Mouse (Mus musculus): ENCODE measurements around the gene Znrf3. TPM values are rescaled to one million over a fixed set of nuclear protein-coding genes. Genes with fewer than 3 reads are reported as not detected.

The Znrf3 gene
- polyA plus RNA-seq, 1 experiment from 2014 or later, result 10.7 TPM

DNA sequence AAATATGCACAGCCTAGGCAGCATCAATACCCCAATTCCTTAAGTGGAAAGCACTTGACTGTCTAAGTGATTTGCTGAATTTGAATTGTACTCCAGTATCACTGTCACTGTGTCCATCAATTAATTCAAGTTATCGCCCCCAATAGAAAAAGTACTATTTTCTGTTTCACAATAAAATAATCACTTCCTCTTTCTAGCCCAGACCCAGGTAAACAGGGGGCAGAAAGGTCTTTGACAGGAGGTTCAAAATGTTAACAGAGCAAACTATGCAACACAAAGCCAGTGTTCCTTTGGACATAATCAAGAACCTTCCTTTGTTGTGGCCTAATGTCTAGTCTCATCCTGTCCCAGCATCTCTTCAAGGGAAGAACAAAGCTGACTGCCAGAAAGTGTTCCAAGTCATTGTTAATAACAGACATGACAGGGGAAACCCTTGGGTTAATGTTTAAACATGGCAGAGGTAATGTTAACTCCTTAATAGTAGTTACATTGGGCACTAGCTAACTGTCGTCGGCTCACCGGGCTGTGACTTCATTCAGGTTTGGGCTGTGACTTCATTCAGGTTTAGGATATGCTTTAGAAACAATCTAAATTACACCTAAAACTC, 42.4 kb downstream of the Znrf3 start:
- no peaks in the 10 kb centered on the region for H3K27me3 ChIP-seq
- ChIA-PET CTCF (interaction anchor here (0.9 to 2.0 kb wide), 6 partner anchors 9 to 112 kb away, joined by 3 to 5 read pairs (median 4); no protein-coding TSS in a partner anchor), POLR2A (interaction anchor here (0.8 kb wide), 1 partner anchor 18 kb away, joined by 3 read pairs; no protein-coding TSS in a partner anchor)
- ATAC-seq (no peak), DNase-seq (ENCODE audit: low read depth, low spot score) (no peak)
- in situ Hi-C loops (cut with MboI; ENCODE audit: low pct_unique_long_range_greater_than_20kb), result no loop called here
- no peak for TF ChIP-seq CTCF (IDR thresholded peaks at IDR 0.05)

DNA sequence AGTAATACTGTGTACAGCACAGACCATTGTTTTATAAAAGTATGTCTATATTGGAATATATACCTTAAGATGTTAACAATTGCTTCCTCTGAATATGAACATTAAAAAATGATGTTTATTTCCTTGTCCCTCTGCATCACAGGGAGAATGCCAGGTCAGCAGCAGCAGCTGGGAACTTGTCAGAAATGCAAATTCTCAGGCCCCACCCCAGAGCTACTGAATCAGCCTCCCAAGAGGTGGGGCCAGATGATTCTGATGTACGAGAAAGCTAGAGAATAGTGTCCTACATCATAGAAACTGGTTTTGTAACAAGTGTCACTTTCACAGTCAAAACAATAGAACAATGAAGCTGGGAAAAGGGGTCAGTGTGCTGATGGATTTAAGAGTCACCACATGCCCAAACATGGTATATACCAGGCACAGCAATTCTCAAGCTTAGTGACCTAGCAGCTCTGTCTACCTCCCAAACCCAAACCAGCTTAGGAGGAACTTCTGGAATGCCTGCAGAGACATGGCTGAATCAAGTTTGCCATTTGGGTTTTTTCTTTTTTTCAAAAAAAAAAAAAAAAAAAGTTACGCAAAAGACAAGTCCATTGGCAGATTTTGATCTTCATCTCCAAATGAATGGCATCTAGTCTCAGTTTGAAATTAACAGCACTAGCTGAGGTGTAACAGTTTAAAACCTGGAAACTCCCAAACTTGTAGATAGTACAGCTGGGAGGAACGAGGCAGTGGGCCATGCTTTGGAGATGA, 46.2 kb downstream of the Znrf3 start:
- no peaks in the 10 kb centered on the region for H3K27me3 ChIP-seq
- ChIA-PET CTCF (interaction anchor here (1.2 to 1.4 kb wide), 3 partner anchors 9 to 217 kb away, joined by 3 to 5 read pairs (median 4); no protein-coding TSS in a partner anchor), POLR2A (interaction anchor here (0.5 to 0.6 kb wide), 2 partner anchors 54 to 120 kb away, joined by 3 to 4 read pairs; no protein-coding TSS in a partner anchor)
- TF ChIP-seq CTCF (IDR thresholded peaks at IDR 0.05), result no peak
- DNase-seq (ENCODE audit: low read depth, low spot score), result no peak
- in situ Hi-C loops (cut with MboI; ENCODE audit: low pct_unique_long_range_greater_than_20kb), result no loop called here
- ATAC-seq, result no peak

DNA sequence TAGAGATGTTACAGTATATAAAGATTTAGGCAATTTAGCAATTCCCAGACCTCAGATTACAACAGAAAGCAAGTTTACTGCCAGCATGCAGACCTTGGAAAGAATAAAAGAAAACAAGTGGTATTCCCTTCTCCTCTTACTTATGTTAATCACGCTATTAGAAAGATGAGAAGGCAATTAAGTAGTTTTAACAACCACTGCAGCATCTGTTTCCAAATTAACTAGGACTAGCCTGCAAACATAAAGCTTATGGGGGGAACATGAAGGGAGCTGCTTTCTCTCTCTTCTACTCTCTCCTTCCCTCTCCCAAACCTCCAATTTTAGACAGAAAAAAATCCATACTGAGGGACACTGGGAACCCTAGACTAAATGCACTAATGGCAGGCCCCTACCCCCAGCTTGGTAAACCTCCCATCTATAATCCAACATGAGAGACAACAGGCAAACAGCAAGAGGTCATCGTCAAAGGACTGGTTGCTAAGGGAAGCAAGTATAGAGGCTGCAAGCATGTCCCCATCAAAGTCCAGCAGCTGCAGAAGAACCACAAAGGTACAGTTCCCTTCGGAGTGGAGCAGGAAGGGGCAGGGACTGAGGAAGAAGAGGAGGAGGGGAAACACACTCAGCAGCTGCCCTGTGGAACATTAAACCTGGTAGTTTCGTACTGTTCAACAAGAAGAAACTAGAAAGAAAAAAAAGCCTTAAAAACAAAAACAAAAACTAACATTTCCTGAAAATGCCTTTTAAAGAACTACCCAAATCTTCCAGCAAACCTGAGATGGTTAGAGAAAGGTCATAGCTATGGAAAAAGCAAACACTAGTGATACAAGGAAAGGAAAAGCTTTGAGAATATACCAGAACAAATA, 53.4 kb downstream of the Znrf3 start:
- DNase-seq (ENCODE audit: low read depth, low spot score), result no peak
- ChIA-PET POLR2A (no interaction called here), CTCF (interaction anchor here (0.6 to 0.8 kb wide), 3 partner anchors 9 to 143 kb away, joined by 3 read pairs; no protein-coding TSS in a partner anchor)
- ATAC-seq, result no peak
- in situ Hi-C loops (cut with MboI; ENCODE audit: low pct_unique_long_range_greater_than_20kb), result no loop called here
- H3K27me3 ChIP-seq, result no peaks in the 10 kb centered on the region
- TF ChIP-seq CTCF (IDR thresholded peaks at IDR 0.05), result no peak

DNA sequence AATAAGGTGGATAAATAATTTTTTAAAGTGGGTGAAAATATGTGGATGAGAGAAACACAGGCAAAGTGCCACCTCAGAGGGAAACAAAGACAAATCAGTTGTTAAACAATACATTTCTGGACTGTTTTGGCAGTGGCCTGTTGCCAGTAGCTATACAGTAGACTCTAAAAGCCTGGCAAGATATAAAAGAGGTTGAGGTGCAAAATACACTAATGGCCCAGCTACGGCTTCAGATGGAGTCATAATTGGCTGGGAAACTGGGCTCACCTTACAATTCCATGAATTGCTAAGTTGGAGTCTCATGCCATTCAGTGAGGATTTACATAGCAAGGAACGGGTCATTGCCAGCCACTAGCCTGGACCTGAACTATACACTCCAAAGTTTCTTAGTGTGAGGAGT, 62.0 kb downstream of the Znrf3 start:
- DNase-seq (ENCODE audit: low read depth, low spot score) (no peak), ATAC-seq (no peak)
- POLR2A ChIA-PET, result no interaction called here
- CTCF ChIA-PET, result interaction anchor here (1.3 kb wide), 1 partner anchor 8 kb away, joined by 3 read pairs; no protein-coding TSS in a partner anchor
- H3K27me3 ChIP-seq, result no peaks in the 10 kb centered on the region
- in situ Hi-C loops (cut with MboI; ENCODE audit: low pct_unique_long_range_greater_than_20kb), result no loop called here
- no peak for TF ChIP-seq CTCF (IDR thresholded peaks at IDR 0.05)

DNA sequence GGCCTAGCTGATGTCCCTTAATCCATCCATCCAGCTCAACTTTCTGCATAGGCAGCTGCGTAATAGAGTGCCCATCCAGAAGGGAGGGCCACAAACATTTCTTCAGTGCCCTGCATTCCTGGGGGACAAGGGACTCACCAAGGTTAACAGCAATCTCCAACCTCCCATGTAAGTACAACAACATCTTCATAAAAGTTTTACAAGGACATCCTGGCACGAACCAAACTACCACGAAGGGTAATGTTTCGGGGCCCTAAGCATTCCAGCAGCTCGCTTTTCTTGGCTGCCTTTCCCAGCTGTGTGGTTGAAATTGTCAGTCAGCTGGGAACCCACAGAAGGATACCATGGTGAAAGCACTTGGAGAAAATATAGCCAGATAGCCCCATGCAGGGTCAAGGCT, 63.4 kb downstream of the Znrf3 start:
- ChIA-PET POLR2A (no interaction called here), CTCF (interaction anchor here (1.0 to 1.6 kb wide), 3 partner anchors 10 to 87 kb away, joined by 3 read pairs; no protein-coding TSS in a partner anchor)
- no peaks in the 10 kb centered on the region for H3K27me3 ChIP-seq
- no peak for TF ChIP-seq CTCF (IDR thresholded peaks at IDR 0.05)
- in situ Hi-C loops (cut with MboI; ENCODE audit: low pct_unique_long_range_greater_than_20kb), result no loop called here
- ATAC-seq, result peak; percentile 26
- no peak for DNase-seq (ENCODE audit: low read depth, low spot score)

DNA sequence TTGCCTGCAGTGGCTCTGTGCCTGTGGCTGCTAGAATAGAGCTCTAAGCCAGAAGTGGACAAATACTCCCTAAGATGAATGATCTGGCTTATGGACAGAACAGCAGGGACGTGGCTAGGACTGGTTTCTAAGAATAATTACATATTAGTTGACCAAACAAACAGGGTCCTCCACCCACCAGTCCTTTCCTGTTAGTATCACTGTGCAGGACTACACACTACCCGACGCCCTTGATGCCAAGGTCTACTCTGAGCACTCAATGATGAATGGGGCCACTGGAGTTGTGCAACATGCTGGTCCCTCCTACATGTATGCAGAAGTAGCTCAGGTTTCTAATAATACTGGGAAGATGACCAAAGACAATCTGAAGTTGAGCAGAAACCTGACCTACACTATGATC, 64.4 kb downstream of the Znrf3 start:
- DNase-seq (ENCODE audit: low read depth, low spot score) (no peak), ATAC-seq (no peak)
- in situ Hi-C loops (cut with MboI; ENCODE audit: low pct_unique_long_range_greater_than_20kb), result no loop called here
- POLR2A ChIA-PET, result interaction anchor here (0.7 kb wide), 1 partner anchor 14 kb away, joined by 3 read pairs; no protein-coding TSS in a partner anchor
- no peak for TF ChIP-seq CTCF (IDR thresholded peaks at IDR 0.05)
- no peaks in the 10 kb centered on the region for H3K27me3 ChIP-seq
- CTCF ChIA-PET, result interaction anchor here (0.9 to 1.6 kb wide), 4 partner anchors 11 to 86 kb away, joined by 3 to 6 read pairs (median 4); no protein-coding TSS in a partner anchor

DNA sequence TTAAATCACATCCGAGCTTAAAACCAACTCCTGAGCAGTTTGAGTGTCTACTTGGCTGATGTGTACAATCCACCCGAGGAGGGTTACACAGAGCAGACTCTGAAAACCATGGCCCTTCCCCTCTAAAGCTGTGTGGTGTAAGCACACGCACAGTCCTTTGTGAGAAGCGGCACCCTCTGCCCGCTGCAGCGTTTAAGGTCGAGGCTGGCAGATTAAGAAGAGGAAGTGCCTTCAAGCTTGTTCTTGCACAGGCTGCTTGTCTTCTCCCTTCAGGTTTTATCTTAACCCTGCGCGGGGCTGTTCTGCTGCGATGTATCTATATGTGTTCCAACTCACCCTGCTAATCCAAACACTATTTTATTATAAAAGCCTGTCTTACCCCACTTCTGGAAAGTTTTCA, 75.5 kb downstream of the Znrf3 start:
- TF ChIP-seq CTCF (IDR thresholded peaks at IDR 0.05), result no peak
- H3K27me3 ChIP-seq, result no peaks in the 10 kb centered on the region
- ChIA-PET CTCF (interaction anchor here (2.0 to 2.5 kb wide), 2 partner anchors 11 to 13 kb away, joined by 5 to 6 read pairs; no protein-coding TSS in a partner anchor), POLR2A (no interaction called here)
- in situ Hi-C loops (cut with MboI; ENCODE audit: low pct_unique_long_range_greater_than_20kb), result no loop called here
- ATAC-seq, result no peak
- no peak for DNase-seq (ENCODE audit: low read depth, low spot score)

DNA sequence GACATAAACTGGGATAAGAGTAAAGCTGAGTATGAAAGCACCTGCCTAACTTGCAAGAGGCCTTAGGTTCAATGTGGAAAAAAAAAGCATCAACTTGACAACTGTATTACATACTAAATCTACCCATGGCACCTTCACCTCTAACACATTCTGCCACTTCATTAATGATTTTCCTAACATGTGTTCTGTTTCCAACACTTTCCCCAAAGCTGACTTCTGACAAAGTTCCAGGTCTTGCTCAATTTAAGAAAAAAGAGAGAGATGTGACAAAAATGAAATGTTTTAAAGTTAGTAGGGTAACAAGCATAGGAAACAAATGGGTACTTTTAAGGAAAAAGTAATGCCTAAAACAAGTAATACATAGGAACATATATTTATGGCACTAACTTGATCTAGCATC, 76.2 kb downstream of the Znrf3 start:
- no peak for ATAC-seq
- CTCF ChIA-PET, result interaction anchor here (2.0 to 2.5 kb wide), 2 partner anchors 12 to 13 kb away, joined by 5 to 6 read pairs; no protein-coding TSS in a partner anchor
- no peak for TF ChIP-seq CTCF (IDR thresholded peaks at IDR 0.05)
- H3K27me3 ChIP-seq, result no peaks in the 10 kb centered on the region
- in situ Hi-C loops (cut with MboI; ENCODE audit: low pct_unique_long_range_greater_than_20kb), result no loop called here
- POLR2A ChIA-PET, result no interaction called here
- no peak for DNase-seq (ENCODE audit: low read depth, low spot score)

DNA sequence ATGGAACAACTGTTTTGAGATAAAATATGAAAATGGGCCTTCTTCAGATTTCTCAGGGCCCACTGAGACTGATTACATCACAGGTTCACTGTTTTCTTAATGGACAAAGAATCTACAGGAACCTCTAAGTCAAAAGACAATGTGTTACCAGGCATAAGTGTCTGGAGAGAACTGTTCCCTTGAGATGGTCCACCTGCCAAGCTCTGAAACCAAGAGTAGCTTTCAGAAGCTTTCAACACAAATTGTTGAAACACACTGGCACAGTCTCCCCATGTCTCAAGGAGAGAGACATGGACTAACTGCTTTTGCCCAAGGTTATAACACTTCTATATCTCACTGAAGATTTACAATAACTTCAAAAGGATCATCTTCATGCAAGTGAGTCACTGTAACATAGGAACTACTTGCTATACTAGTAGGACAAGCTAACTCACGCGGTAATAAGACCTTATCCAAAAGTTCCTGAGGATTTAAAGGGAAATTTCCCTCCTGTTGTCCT, 89.3 kb downstream of the Znrf3 start:
- CTCF ChIA-PET, result interaction anchor here (1.3 to 3.8 kb wide), 7 partner anchors 9 to 82 kb away, joined by 4 to 17 read pairs (median 4); no protein-coding TSS in a partner anchor
- DNase-seq (ENCODE audit: low read depth, low spot score) (no peak), ATAC-seq (no peak)
- TF ChIP-seq CTCF (IDR thresholded peaks at IDR 0.05), result no peak
- H3K27me3 ChIP-seq, result no peaks in the 10 kb centered on the region
- in situ Hi-C loops (cut with MboI; ENCODE audit: low pct_unique_long_range_greater_than_20kb), result no loop called here
- POLR2A ChIA-PET, result no interaction called here

DNA sequence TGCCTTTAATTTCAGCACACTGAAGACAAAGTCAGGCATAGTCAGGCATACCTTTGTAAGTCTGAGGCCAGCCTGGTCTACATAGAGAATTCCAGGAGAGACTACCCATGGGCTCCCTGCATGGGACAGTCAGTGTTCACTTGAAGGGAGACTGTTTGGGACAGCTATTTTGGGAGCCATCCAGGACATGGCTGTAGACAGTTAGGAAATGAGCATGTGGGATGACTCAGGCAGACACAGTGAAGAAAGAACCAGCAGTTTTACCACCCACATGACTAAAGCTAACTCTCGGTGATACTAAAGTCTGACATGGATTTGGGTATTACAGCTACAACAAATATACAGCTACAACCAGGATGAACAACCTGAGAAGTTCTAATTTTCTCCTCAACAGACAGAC, 89.9 kb downstream of the Znrf3 start:
- ATAC-seq (peak; percentile 62), DNase-seq (ENCODE audit: low read depth, low spot score) (peak; percentile 49)
- ChIA-PET CTCF (interaction anchor here (1.7 to 3.8 kb wide), 2 partner anchors 9 to 11 kb away, joined by 5 to 17 read pairs; no protein-coding TSS in a partner anchor), POLR2A (no interaction called here)
- no peak for TF ChIP-seq CTCF (IDR thresholded peaks at IDR 0.05)
- in situ Hi-C loops (cut with MboI; ENCODE audit: low pct_unique_long_range_greater_than_20kb), result loop anchor here (5.0 kb wide), 1 partner anchor 57 kb away; no protein-coding TSS in a partner anchor
- no peaks in the 10 kb centered on the region for H3K27me3 ChIP-seq

Data from Patski (cell line).